Mouse (Mus musculus) cerebellum, adult 2 months (tissue): ENCODE measurements at regions not wholly inside any gene's neighbourhood (a gene's known extent, or its start where the extent isn't known, plus 50 kb on each side); places are given as distances from the start of the nearest gene placed in this dataset.

Experiments
- DNase-seq, 2 experiments: peaks; one replicate each; pipeline ENCODE4 v3.0.0; 2021
- H3K27ac ChIP-seq: fragments of 200-500 bp; 2 replicates; pipeline ENCODE4 v1.5.1; 2012; ENCODE audit warnings: low read length, control low read depth, inconsistent platforms; ENCODE audit not compliant: insufficient read depth
- H3K27me3 ChIP-seq: fragments of 200-500 bp; 2 replicates; pipeline ENCODE4 v1.6.1; 2012; ENCODE audit warnings: inconsistent platforms, mild to moderate bottlenecking, low read length, moderate library complexity; ENCODE audit not compliant: control insufficient read depth, insufficient read depth
- H3K4me1 ChIP-seq: fragments of 200-500 bp; 2 replicates; pipeline ENCODE4 v1.6.1; 2011; ENCODE audit warnings: low read length; ENCODE audit not compliant: control insufficient read depth, insufficient read depth
- H3K4me3 ChIP-seq: fragments of 200-500 bp; replicated peaks from 2 replicates; pipeline ENCODE3; 2011; ENCODE audit warnings: mild to moderate bottlenecking, low read depth, low read length, control low read depth; ENCODE audit not compliant: insufficient read depth
- CTCF ChIP-seq: fragments of 200-500 bp; IDR thresholded peaks from 2 replicates; pipeline ENCODE4 v1.5.1; 2011; ENCODE audit warnings: low read depth, mild to moderate bottlenecking, control low read depth, low read length, moderate library complexity, borderline replicate concordance; ENCODE audit not compliant: insufficient read depth
- POLR2A ChIP-seq: fragments of 200-500 bp; IDR thresholded peaks from 2 replicates; pipeline ENCODE4 v1.6.1; 2011; ENCODE audit warnings: low read length, control low read depth, borderline replicate concordance; ENCODE audit not compliant: insufficient read depth
- WGBS: fragments of 180-500 bp; shearing (Covaris S2); methylation state at CpG from one replicate; pipeline ENCODE4 v1.1.7; 2018; 5-methylcytosine and 5-hydroxymethylcytosine counted together

- no peaks in the 10 kb centered on the region for H3K27me3 ChIP-seq
- no peak for DNase-seq
- H3K4me1 ChIP-seq: no peaks in the 10 kb centered on the region
- 87% methylated on average over 7 of the region's 7 CpGs for WGBS
- H3K4me3 ChIP-seq: no peak overlapping the region
- H3K27ac ChIP-seq: no peak overlapping the region
- no peak for TF ChIP-seq POLR2A
- TF ChIP-seq CTCF: no peak
Measured at GRCm38 (mm10) chr5:38932382-38933079, 55.9 kb upstream of the Clnk start.

DNA sequence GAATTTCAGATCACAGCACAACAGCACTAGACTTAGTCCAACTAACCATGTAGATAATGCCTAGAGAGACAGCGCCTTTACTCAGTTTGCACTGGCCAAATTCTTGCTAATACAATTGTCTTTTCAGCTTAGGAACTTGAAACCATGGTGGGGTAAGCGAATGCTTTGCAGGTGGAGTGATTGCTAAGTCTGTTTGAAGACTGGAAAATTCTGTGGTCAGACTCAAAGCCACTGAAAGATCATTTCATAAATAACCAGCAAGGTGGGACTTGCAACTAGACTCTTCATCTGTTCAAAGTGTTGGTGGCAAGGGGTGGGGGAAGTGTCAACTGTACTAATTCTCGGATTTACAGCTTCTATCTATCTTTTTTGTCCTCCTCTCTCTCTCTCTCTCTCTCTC, 50.4 kb upstream of the Clnk start:
- DNase-seq: no peak
- H3K27me3 ChIP-seq: no peaks in the 10 kb centered on the region
- H3K4me3 ChIP-seq: no peak overlapping the region
- no peaks in the 10 kb centered on the region for H3K4me1 ChIP-seq
- 90% methylated on average over 3 of the region's 3 CpGs for WGBS
- no peak for TF ChIP-seq CTCF
- no peak for TF ChIP-seq POLR2A
- no peak overlapping the region for H3K27ac ChIP-seq
